Mouse (Mus musculus) left cerebral cortex, adult 8-10 months (tissue): ENCODE measurements around the gene Pi4ka. TPM values are rescaled to one million over a fixed set of nuclear protein-coding genes. Genes with fewer than 3 reads are reported as not detected.
"Not testable (repeated sequence)": the region's sequence is repeated elsewhere in the genome, so short reads cannot be mapped to it uniquely, and the experiment has no call there.

Source experiments
- DNase-seq, 2 experiments: peaks; one replicate each; pipeline ENCODE4 v3.0.0; 2022; ENCODE audit warnings: low spot score in 2 of 2
- total RNA-seq, 4 experiments: library from RNA; stranded (reverse); gene quantifications; 2 replicates each; pipeline ENCODE4 v1.2.4; 2022

Pi4ka gene
- total RNA-seq, 4 experiments from 2014 or later: 312 to 368 (median 333) TPM

- peak in 1 of 2 experiments; percentile 70 for DNase-seq
Observed at GRCm38 (mm10) chr16:17234916-17235665, 171.0 kb downstream of the Pi4ka start.

DNA sequence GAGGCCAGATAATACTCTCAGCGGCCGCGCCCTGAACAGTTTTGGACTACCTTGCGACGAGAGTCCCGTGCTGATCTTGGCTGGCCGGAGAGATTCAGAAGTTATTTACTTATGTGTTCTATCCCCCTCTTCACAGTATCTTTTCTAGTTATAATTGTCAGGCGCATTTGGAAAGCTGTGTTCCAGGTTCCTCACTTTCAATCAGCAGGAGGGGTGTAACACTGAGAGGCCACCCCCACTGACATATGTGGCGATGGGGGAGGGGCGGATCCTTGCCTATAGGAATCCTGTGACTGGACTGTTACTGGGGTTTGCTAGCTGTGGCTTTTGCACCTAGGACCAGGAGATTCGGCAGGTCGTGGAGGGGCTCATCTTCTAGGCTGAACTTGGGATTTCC is 171.6 kb downstream of the Pi4ka start:
- peak; percentile 28 to 49 for DNase-seq

- DNase-seq: peak in 1 of 2 experiments; percentile 19
Observed at GRCm38 (mm10) chr16:17233702-17234498, 172.2 kb downstream of the Pi4ka start.

GRCm38 (mm10) chr16:17232794-17233701 is 173.1 kb downstream of the Pi4ka start, which contains the start of gene Hic2:
TSS of gene Hic2 (plus strand) at chr16:17233572.
- peak; percentile 81 to 88 for DNase-seq

DNA sequence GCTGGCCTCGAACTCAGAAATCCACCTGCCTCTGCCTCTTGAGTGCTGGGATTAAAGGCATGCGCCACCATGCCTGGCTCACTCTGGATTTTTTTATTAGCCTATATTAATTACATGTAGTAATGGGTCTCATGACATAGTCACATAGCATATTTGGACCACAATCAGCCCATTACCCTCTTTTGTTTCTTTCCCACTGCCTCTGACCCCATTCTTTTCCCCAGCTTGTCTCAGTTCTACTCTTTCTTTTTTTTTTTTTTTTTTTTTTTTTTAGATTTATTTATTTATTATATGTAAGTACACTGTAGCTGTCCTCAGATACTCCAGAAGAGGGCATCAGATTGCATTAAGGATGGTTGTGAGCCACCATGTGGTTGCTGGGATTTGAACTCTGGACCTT is 174.6 kb downstream of the Pi4ka start:
- not testable (repeated sequence) for DNase-seq

Other genes with a start within 250 kb of the Pi4ka start
- 100 to 1,000 TPM; 125 to 149 (median 144) TPM for gene Ube2l3, start 203.7 kb downstream of the Pi4ka start, total RNA-seq
- 1 to 10 TPM; 2.3 to 3.0 (median 2.7) TPM for gene Rimbp3, start 197.7 kb downstream of the Pi4ka start, total RNA-seq
- gene Hic2, start 172.7 kb downstream of the Pi4ka start, total RNA-seq: 1 to 10 TPM; 4.7 to 6.8 (median 6.2) TPM
- 100 to 1,000 TPM in 2 of 4 experiments, 10 to 100 TPM in 2; 86.7 to 118 (median 106) TPM for gene Tmem191c, start 130.2 kb downstream of the Pi4ka start, total RNA-seq
- gene Serpind1, start 74.9 kb downstream of the Pi4ka start, total RNA-seq: 1 to 10 TPM; 2.2 to 4.0 (median 2.7) TPM
- 10 to 100 TPM; 16.8 to 18.0 (median 17.1) TPM for gene Snap29, start 328 bp downstream of the Pi4ka start, total RNA-seq
- gene Crkl, start 45.7 kb upstream of the Pi4ka start, total RNA-seq: 10 to 100 TPM; 34.5 to 41.4 (median 34.8) TPM
- 100 to 1,000 TPM; 114 to 128 (median 122) TPM for gene Aifm3, start 83.3 kb upstream of the Pi4ka start, total RNA-seq
- gene Lztr1, start 102.4 kb upstream of the Pi4ka start, total RNA-seq: 100 to 1,000 TPM; 143 to 180 (median 171) TPM
- gene Thap7, start 124.8 kb upstream of the Pi4ka start, total RNA-seq: 10 to 100 TPM; 40.2 to 45.3 (median 44.4) TPM
- 1 to 10 TPM in 2 of 4 experiments, under 1 TPM in 2; 0.48 to 1.6 (median 1.2) TPM for gene Lrrc74b, start 154.9 kb upstream of the Pi4ka start, total RNA-seq
- gene P2rx6, start 155.6 kb upstream of the Pi4ka start, total RNA-seq: 1 to 10 TPM; 1.5 to 2.1 (median 1.7) TPM
- gene Slc7a4, start 176.9 kb upstream of the Pi4ka start, total RNA-seq: 10 to 100 TPM; 77.9 to 89.9 (median 88.4) TPM
- 10 to 100 TPM; 50.3 to 73.4 (median 70.3) TPM for gene Smpd4, start 213.0 kb upstream of the Pi4ka start, total RNA-seq
- 10 to 100 TPM; 28.4 to 32.1 (median 30.0) TPM for gene Ccdc74a, start 240.2 kb upstream of the Pi4ka start, total RNA-seq